Mouse (Mus musculus) cerebellum, adult 18-20 months (tissue): Measurements from ENCODE around the gene Fbxw28.
"Not testable (repeated sequence)": the region's sequence is repeated elsewhere in the genome, so short reads cannot be mapped to it uniquely, and the experiment has no call there.

Experiments
- DNase-seq, 2 experiments: peaks; one replicate each; pipeline ENCODE4 v3.0.0; 2021

Fbxw28 gene

GRCm38 (mm10) chr9:109339559-109339958 is at the start of gene Fbxw28:
Gene Fbxw28 (minus strand): TSS chr9:109339659.
- DNase-seq, result not testable (repeated sequence)

GRCm38 (mm10) chr9:109287576-109287975 is 51.9 kb downstream of the Fbxw28 start, which contains the start of gene Fbxw14:
Gene Fbxw14 (minus strand): TSS chr9:109287676.
- DNase-seq, result not testable (repeated sequence)
